Mouse (Mus musculus): ENCODE results near the gene Nectin1. TPM values are rescaled to one million over a fixed set of nuclear protein-coding genes. Genes with fewer than 3 reads are reported as not detected.
A peak's percentile ranks its signal among the peaks of the same experiment; 100 is the strongest.

The Nectin1 gene
- polyA plus RNA-seq, 1 experiment from 2014 or later, result 15.2 TPM

GRCm38 (mm10) chr9:43755464-43755863 lies 11.7 kb downstream of the Nectin1 start:
- Histone ChIP-seq H3K4me2 (replicated peaks) (peak overlapping the region; percentile 32), H3K36me3 (no peaks in the 10 kb centered on the region), H3K9me3 (no peaks in the 10 kb centered on the region), H3K27me3 (replicated peaks) (no peaks in the 10 kb centered on the region; the same call in 1 of the 2 replicates), H3K4me3 (no peak overlapping the region), H3K4me1 (peaks cover 89% of the 10 kb centered on the region), H3K27ac (peak overlapping the region; percentile 72), H3K9ac (no peak overlapping the region; the same call in 1 of the 2 replicates)
- WGBS, result 84% methylated on average over 4 of the region's 4 CpGs
- no peak for ATAC-seq (ENCODE audit: low FRiP score, low read depth)

DNA sequence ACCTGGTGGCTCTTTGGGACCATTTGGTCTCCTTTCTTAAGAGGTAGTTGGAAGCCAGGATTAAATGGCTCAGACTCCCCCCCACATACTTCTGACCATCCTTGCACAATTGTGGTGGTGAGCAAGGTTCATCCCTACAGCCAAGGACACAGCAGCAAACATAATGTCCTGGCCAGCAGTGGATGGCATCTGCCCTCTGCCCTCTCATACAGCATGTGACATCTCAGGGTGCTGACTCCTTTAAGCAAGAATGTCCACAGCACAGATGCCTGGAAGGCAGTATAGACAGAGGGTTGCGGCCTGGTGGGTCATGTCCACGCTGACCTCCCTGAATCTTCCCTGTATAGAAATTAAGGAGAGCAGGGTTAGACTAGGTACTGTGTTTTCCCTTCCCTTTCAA lies 12.1 kb downstream of the Nectin1 start:
- no peak for ATAC-seq (ENCODE audit: low FRiP score, low read depth)
- no peak overlapping the region for H3K4me3 ChIP-seq
- peaks cover 86% of the 10 kb centered on the region for H3K4me1 ChIP-seq
- no peak overlapping the region for H3K27ac ChIP-seq
- WGBS, result 81% methylated on average over 2 of the region's 2 CpGs
- no peak overlapping the region for H3K9ac ChIP-seq
- H3K36me3 ChIP-seq, result no peaks in the 10 kb centered on the region
- H3K4me2 ChIP-seq (replicated peaks), result no peak overlapping the region
- H3K9me3 ChIP-seq, result no peaks in the 10 kb centered on the region
- no peaks in the 10 kb centered on the region; the same call in 1 of the 2 replicates for H3K27me3 ChIP-seq (replicated peaks)

- WGBS, result 76% methylated on average over 10 of the region's 10 CpGs
- Histone ChIP-seq H3K4me1 (peaks cover 87% of the 10 kb centered on the region), H3K27me3 (replicated peaks) (no peaks in the 10 kb centered on the region; the same call in 1 of the 2 replicates), H3K27ac (no peak overlapping the region), H3K4me2 (replicated peaks) (no peak overlapping the region), H3K4me3 (no peak overlapping the region), H3K36me3 (no peaks in the 10 kb centered on the region), H3K9ac (no peak overlapping the region), H3K9me3 (no peaks in the 10 kb centered on the region)
- ATAC-seq (ENCODE audit: low FRiP score, low read depth), result no peak
Observed at GRCm38 (mm10) chr9:43757225-43757624, 13.4 kb downstream of the Nectin1 start.

DNA sequence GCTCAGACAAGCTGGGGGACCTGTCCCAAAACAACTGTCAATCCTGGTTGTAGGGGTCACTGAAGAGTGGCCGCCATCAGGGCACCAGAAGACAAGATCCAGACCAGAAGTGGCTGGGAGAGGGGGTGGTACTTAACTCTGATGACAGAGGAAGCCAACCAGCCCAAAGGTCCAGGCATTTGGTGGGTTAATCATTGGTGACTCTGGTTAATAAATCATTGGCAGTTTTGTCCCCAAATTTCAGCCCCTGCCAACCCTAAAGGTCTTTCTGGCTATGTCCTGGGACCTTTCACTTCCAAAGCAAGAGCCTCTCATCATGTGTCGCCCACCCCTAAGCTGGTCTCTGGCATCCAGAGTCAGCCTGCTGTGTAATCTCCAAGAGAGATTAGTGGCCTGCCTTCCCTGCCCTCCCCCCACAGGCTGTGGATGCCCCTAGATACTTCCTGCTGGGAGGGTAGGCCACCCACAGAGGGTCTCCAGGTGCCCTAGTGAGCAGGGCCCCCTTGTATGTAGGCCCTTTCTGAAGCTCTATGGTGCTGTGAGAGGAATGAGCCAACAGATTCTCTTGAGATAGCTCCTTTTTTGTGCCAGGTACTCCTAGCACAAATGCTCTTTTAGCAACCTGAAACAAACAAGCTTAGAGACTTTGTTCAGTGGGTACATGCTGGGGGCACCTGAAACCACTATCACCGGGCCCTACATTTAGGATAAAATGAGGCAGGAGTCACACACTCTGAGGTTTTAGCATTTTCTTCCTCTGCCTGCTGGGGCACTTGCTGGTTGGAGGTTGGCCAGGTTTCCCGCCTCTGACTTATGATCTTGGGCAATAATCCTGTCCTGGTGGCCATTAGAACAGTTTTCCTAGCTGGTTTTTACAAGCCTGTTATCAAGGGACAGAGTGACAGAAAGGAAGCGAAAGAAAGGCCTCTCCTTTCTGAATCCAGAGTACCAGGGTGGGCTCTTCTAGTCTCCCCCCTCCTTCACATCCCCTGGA lies 14.5 kb downstream of the Nectin1 start:
- no peak for ATAC-seq (ENCODE audit: low FRiP score, low read depth)
- Histone ChIP-seq H3K36me3 (no peaks in the 10 kb centered on the region), H3K9me3 (no peaks in the 10 kb centered on the region), H3K9ac (no peak overlapping the region), H3K4me2 (replicated peaks) (no peak overlapping the region), H3K4me1 (peaks cover 85% of the 10 kb centered on the region), H3K4me3 (no peak overlapping the region), H3K27ac (no peak overlapping the region), H3K27me3 (replicated peaks) (no peaks in the 10 kb centered on the region; the same call in 1 of the 2 replicates)
- WGBS, result 47% methylated on average over 5 of the region's 5 CpGs

GRCm38 (mm10) chr9:43760078-43760477 lies 16.3 kb downstream of the Nectin1 start:
- Histone ChIP-seq H3K27me3 (replicated peaks) (no peaks in the 10 kb centered on the region; the same call in 1 of the 2 replicates), H3K4me2 (replicated peaks) (no peak overlapping the region), H3K4me3 (no peak overlapping the region), H3K27ac (no peak overlapping the region), H3K36me3 (peaks cover 4% of the 10 kb centered on the region; the same call in 1 of the 2 replicates), H3K4me1 (peaks cover 75% of the 10 kb centered on the region), H3K9ac (no peak overlapping the region), H3K9me3 (no peaks in the 10 kb centered on the region)
- ATAC-seq (ENCODE audit: low FRiP score, low read depth), result no peak
- 81% methylated on average over 12 of the region's 12 CpGs for WGBS

DNA sequence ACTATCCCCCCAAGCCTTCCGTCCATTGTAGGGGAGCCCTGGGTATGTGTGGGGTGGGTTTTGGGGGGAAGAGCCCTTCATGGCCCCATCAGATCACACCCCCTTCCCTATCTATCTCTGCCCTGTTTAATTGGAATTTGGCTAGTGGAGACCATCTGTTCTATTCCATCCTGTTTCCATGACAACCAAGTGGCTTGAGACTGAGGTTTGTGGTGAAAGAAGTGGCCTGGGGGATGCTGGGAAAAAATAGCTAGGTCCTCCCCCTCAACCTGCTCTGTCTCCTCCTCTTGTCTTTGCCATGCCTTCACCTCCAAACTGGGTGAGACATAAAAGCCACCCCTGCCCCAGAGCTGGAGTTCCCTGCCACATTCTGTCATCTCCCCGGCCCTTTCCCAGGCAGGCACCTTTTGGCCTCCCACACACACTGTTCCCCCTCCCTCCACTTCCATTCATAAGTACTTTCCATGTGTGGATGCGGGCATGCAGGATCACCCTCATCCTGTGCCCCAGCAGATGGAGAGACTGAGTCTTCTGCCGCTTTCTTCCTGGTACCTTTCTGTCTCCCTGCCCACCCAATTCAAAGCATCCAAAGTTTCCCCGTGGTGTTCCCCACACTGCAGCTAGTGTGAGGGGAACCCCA lies 17.5 kb downstream of the Nectin1 start:
- peak; percentile 34 for ATAC-seq (ENCODE audit: low FRiP score, low read depth)
- Histone ChIP-seq H3K4me2 (replicated peaks) (peak overlapping the region; percentile 31; the same call in 1 of the 2 replicates), H3K4me3 (no peak overlapping the region), H3K36me3 (peaks cover 4% of the 10 kb centered on the region; the same call in 1 of the 2 replicates), H3K9me3 (no peaks in the 10 kb centered on the region), H3K27ac (no peak overlapping the region; the same call in 1 of the 2 replicates), H3K4me1 (peaks cover 72% of the 10 kb centered on the region), H3K9ac (no peak overlapping the region; the same call in 1 of the 2 replicates), H3K27me3 (replicated peaks) (no peaks in the 10 kb centered on the region; the same call in 1 of the 2 replicates)
- 51% methylated on average over 5 of the region's 5 CpGs for whole genome bisulfite sequencing

DNA sequence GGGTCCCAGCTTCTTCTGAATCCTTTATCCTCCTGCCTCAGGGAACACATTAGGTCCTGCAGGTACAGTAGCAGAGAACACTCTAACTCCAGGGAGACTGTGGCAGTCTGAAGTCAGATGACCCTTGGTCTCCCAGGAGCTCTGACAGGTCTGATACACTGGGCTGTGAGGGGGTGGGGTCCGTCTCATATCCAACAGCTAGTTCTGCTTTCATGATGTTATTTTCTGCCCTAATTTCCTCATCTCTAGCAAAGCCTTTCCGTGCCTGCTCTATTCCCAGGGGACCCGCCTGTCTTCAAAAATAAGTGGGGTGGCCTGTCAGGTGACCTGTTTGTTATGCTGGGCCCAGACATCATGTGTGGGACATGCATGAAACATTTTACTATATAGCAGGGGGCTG lies 18.2 kb downstream of the Nectin1 start:
- no peaks in the 10 kb centered on the region for H3K9me3 ChIP-seq
- WGBS, result 60% methylated on average over 3 of the region's 3 CpGs
- H3K4me3 ChIP-seq, result no peak overlapping the region
- H3K9ac ChIP-seq, result no peak overlapping the region
- H3K4me2 ChIP-seq (replicated peaks), result peak overlapping the region; percentile 31; the same call in 1 of the 2 replicates
- no peak overlapping the region for H3K27ac ChIP-seq
- peaks cover 4% of the 10 kb centered on the region; the same call in 1 of the 2 replicates for H3K36me3 ChIP-seq
- H3K4me1 ChIP-seq, result peaks cover 68% of the 10 kb centered on the region
- no peak for ATAC-seq (ENCODE audit: low FRiP score, low read depth)
- no peaks in the 10 kb centered on the region; the same call in 1 of the 2 replicates for H3K27me3 ChIP-seq (replicated peaks)

- peaks cover 4% of the 10 kb centered on the region; the same call in 1 of the 2 replicates for H3K36me3 ChIP-seq
- H3K4me1 ChIP-seq, result peaks cover 68% of the 10 kb centered on the region
- no peak for ATAC-seq (ENCODE audit: low FRiP score, low read depth)
- no peaks in the 10 kb centered on the region for H3K27me3 ChIP-seq (replicated peaks)
- WGBS, result 69% methylated on average over 14 of the region's 14 CpGs
- no peak overlapping the region for H3K27ac ChIP-seq
- H3K9ac ChIP-seq, result no peak overlapping the region
- H3K9me3 ChIP-seq, result no peaks in the 10 kb centered on the region
- H3K4me3 ChIP-seq, result no peak overlapping the region
- H3K4me2 ChIP-seq (replicated peaks), result no peak overlapping the region
Observed at GRCm38 (mm10) chr9:43765419-43766179, 21.8 kb downstream of the Nectin1 start.

DNA sequence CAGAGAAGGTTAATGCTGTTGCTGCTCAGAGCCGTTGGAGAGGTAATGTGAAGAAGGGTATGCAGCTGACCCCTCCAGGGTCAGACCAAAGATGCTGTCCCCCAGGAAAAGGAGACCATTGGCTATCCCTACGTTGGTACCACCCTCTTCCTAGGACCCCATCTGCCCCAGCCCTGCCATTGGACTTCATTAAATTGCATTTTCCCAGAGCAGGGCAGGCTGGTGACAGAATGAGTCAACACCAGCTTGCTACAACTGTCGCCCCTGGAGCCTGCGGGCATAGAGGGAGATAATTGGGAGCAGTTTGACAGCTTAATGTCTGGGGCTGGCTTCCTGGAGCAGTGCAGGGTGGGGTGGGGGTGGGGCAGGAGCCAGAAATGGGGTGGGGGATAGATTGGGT lies 25.0 kb downstream of the Nectin1 start:
- Histone ChIP-seq H3K4me2 (replicated peaks) (peak overlapping the region; percentile 36), H3K4me3 (no peak overlapping the region), H3K9me3 (no peaks in the 10 kb centered on the region), H3K27me3 (replicated peaks) (no peaks in the 10 kb centered on the region), H3K9ac (no peak overlapping the region), H3K27ac (no peak overlapping the region), H3K4me1 (peaks cover 72% of the 10 kb centered on the region), H3K36me3 (peaks cover 2% of the 10 kb centered on the region; the same call in 1 of the 2 replicates)
- ATAC-seq (ENCODE audit: low FRiP score, low read depth), result peak; percentile 82
- 5% methylated on average over 4 of the region's 4 CpGs for WGBS

GRCm38 (mm10) chr9:43769228-43769627 lies 25.4 kb downstream of the Nectin1 start:
- Histone ChIP-seq H3K4me2 (replicated peaks) (peak overlapping the region; percentile 36; the same call in 1 of the 2 replicates), H3K27me3 (replicated peaks) (no peaks in the 10 kb centered on the region), H3K27ac (no peak overlapping the region), H3K4me3 (no peak overlapping the region), H3K4me1 (peaks cover 76% of the 10 kb centered on the region), H3K36me3 (no peaks in the 10 kb centered on the region), H3K9me3 (no peaks in the 10 kb centered on the region), H3K9ac (no peak overlapping the region)
- WGBS, result 51% methylated on average over 7 of the region's 7 CpGs
- peak; percentile 51 for ATAC-seq (ENCODE audit: low FRiP score, low read depth)

- Histone ChIP-seq H3K4me2 (replicated peaks) (no peak overlapping the region), H3K36me3 (no peaks in the 10 kb centered on the region), H3K9ac (no peak overlapping the region), H3K27ac (no peak overlapping the region), H3K27me3 (replicated peaks) (no peaks in the 10 kb centered on the region), H3K4me1 (peaks cover 71% of the 10 kb centered on the region), H3K4me3 (no peak overlapping the region), H3K9me3 (no peaks in the 10 kb centered on the region)
- no peak for ATAC-seq (ENCODE audit: low FRiP score, low read depth)
- WGBS, result 79% methylated on average over 4 of the region's 4 CpGs
Observed at GRCm38 (mm10) chr9:43769940-43770339, 26.2 kb downstream of the Nectin1 start.

Data from neural tube, embryonic 12.5 days (tissue).